Mouse (Mus musculus) cerebellum, adult 2 months (tissue): ENCODE results near the gene Nsmce1.

Experiments used
- CTCF ChIP-seq: fragments of 200-500 bp; IDR thresholded peaks from 2 replicates; pipeline ENCODE4 v1.5.1; 2011; ENCODE audit warnings: low read depth, mild to moderate bottlenecking, control low read depth, low read length, moderate library complexity, borderline replicate concordance; ENCODE audit not compliant: insufficient read depth
- POLR2A ChIP-seq: fragments of 200-500 bp; IDR thresholded peaks from 2 replicates; pipeline ENCODE4 v1.6.1; 2011; ENCODE audit warnings: low read length, control low read depth, borderline replicate concordance; ENCODE audit not compliant: insufficient read depth

DNA sequence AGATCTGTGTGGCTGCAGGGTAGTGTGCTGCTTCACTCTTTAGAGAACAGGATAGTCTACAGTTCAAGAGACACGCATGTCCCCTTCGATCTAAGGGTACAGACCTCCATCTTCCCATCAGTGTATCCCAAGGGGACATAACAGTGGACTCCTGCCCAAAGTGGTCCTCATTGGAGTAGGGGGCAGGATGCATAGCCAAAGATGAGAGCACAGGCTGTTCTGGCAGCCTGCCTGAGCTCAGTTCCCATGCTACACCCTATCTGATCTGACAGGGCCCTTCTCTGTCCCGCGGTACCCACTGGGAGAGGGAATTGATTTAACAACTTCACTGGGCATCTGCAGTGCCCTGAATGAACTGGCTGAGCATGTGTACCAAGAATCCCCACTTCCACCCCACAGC, 37.7 kb downstream of the Nsmce1 start:
- no peak for TF ChIP-seq POLR2A
- TF ChIP-seq CTCF: no peak
